Mouse (Mus musculus) testis, adult 2 months (tissue): ENCODE measurements at regions not wholly inside any gene's neighbourhood (a gene's known extent, or its start where the extent isn't known, plus 50 kb on each side); places are given as distances from the start of the nearest gene placed in this dataset.

Source experiments
- H3K27ac ChIP-seq: fragments of 200-500 bp; 2 replicates; pipeline ENCODE4 v1.5.1; 2012; ENCODE audit warnings: low read depth, low read length; ENCODE audit not compliant: control insufficient read depth, insufficient read depth
- H3K27me3 ChIP-seq: fragments of 200-500 bp; 2 replicates; pipeline ENCODE4 v1.6.1; 2012; ENCODE audit warnings: mild to moderate bottlenecking, low read length, moderate library complexity; ENCODE audit not compliant: control insufficient read depth, insufficient read depth
- H3K36me3 ChIP-seq: fragments of 200-500 bp; 2 replicates; pipeline ENCODE4 v1.6.1; 2012; ENCODE audit warnings: mild to moderate bottlenecking, low read length; ENCODE audit not compliant: control insufficient read depth, insufficient read depth
- H3K4me1 ChIP-seq: fragments of 200-500 bp; 2 replicates; pipeline ENCODE4 v1.6.1; 2012; ENCODE audit warnings: low read length; ENCODE audit not compliant: control insufficient read depth, insufficient read depth
- H3K4me3 ChIP-seq: fragments of 200-500 bp; 2 replicates; pipeline ENCODE4 v1.5.1; 2012; ENCODE audit warnings: low read depth, mild to moderate bottlenecking, low read length, moderate library complexity, mixed read lengths; ENCODE audit not compliant: control insufficient read depth
- CTCF ChIP-seq: fragments of 200-500 bp; IDR thresholded peaks from 2 replicates; pipeline ENCODE4 v1.5.1; 2012; ENCODE audit warnings: low read depth, mild to moderate bottlenecking, inconsistent platforms, low read length, moderate library complexity; ENCODE audit not compliant: control insufficient read depth, insufficient read depth, insufficient replicate concordance
- POLR2A ChIP-seq: fragments of 200-500 bp; IDR thresholded peaks from 2 replicates; pipeline ENCODE4 v1.6.1; 2012; ENCODE audit warnings: low read depth, mild to moderate bottlenecking, inconsistent platforms, low read length, moderate library complexity; ENCODE audit not compliant: control insufficient read depth

- Histone ChIP-seq H3K36me3 (no peaks in the 10 kb centered on the region), H3K27me3 (no peaks in the 10 kb centered on the region), H3K27ac (no peak overlapping the region), H3K4me1 (no peaks in the 10 kb centered on the region), H3K4me3 (no peak overlapping the region)
- TF ChIP-seq POLR2A: no peak
- no peak for TF ChIP-seq CTCF
These were observed 697.0 kb upstream of the Pkdcc start for GRCm38 (mm10) chr17:82518129-82518528.

DNA sequence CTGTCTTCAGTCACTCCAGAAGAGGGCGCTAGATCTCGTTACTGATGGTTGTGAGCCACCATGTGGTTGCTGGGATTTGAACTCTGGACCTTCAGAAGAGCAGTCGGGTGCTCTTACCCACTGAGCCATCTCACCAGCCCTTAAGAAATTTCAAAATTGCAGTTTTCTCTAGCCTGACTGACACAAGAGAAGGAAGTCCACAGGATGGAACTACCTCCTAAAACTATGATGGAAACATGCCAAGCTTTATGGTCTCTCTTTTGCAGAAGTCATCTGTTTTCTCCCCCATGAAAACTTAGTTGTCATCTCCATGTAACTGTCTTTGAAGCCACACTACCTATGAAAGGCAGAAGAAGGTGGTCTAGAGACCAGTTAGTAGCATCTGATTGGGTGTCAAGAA, 698.2 kb upstream of the Pkdcc start:
- no peaks in the 10 kb centered on the region for H3K27me3 ChIP-seq
- H3K4me3 ChIP-seq: no peak overlapping the region

DNA sequence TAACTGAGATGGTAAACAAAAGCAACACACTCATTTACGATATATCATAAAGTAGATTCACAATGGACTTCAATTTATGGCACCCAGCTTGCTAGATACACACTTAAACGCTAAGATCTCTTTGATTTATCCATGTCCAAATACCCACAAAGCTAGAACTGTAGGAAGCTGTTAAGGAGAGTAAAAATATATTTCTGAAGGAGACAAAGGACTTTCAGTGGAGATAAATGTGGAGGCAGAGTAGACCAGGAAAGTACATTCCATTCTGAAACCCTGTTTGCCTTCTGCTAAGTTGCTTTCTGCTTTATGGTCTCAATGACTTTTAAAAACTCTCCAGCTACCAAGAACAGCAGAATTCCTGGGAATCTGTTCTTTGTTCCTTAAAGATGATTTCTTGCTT, 701.3 kb upstream of the Pkdcc start:
- H3K27me3 ChIP-seq: no peaks in the 10 kb centered on the region
- TF ChIP-seq POLR2A: no peak
- TF ChIP-seq CTCF: no peak
- no peaks in the 10 kb centered on the region for H3K4me1 ChIP-seq
- no peak overlapping the region for H3K27ac ChIP-seq
- no peaks in the 10 kb centered on the region for H3K36me3 ChIP-seq
- no peak overlapping the region for H3K4me3 ChIP-seq

More for the DNA sequence above, 698.2 kb upstream of the Pkdcc start:
- H3K4me1 ChIP-seq: no peaks in the 10 kb centered on the region
- H3K27ac ChIP-seq: no peak overlapping the region
- TF ChIP-seq CTCF: no peak
- TF ChIP-seq POLR2A: no peak
- H3K36me3 ChIP-seq: no peaks in the 10 kb centered on the region

- no peaks in the 10 kb centered on the region for H3K27me3 ChIP-seq
These were observed 710.8 kb upstream of the Pkdcc start for GRCm38 (mm10) chr17:82504291-82504690.

DNA sequence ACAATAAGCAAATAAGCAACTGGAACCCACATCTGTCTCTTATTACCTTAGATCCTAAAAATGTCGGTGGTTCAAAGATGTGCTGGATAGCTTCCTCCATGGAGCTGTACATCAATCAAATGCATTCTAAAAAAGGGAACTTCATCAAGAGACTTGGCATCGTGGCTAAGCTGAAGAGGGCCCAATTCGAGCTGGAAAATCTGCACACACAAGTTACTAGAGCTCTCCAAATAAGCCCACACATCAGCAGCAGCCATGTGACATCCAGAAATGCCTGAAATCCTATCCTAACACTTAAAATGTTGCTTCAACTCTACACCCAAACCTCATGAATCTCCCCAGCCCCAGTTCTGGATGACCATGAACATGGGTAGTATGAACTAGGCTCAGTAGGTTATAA, 729.5 kb upstream of the Pkdcc start:
- Histone ChIP-seq H3K36me3 (no peaks in the 10 kb centered on the region), H3K4me1 (no peaks in the 10 kb centered on the region), H3K27me3 (no peaks in the 10 kb centered on the region), H3K27ac (no peak overlapping the region), H3K4me3 (no peak overlapping the region)
- TF ChIP-seq CTCF (no peak), POLR2A (no peak)

More at GRCm38 (mm10) chr17:82504291-82504690, 710.8 kb upstream of the Pkdcc start:
- Histone ChIP-seq H3K27ac (no peak overlapping the region), H3K4me3 (no peak overlapping the region), H3K36me3 (no peaks in the 10 kb centered on the region), H3K4me1 (no peaks in the 10 kb centered on the region)
- TF ChIP-seq POLR2A (no peak), CTCF (no peak)

- Histone ChIP-seq H3K4me3 (no peak overlapping the region), H3K4me1 (no peaks in the 10 kb centered on the region), H3K36me3 (no peaks in the 10 kb centered on the region), H3K27me3 (no peaks in the 10 kb centered on the region), H3K27ac (no peak overlapping the region)
- TF ChIP-seq POLR2A (no peak), CTCF (no peak)
These were observed 730.5 kb upstream of the Pkdcc start for GRCm38 (mm10) chr17:82484609-82485008.

DNA sequence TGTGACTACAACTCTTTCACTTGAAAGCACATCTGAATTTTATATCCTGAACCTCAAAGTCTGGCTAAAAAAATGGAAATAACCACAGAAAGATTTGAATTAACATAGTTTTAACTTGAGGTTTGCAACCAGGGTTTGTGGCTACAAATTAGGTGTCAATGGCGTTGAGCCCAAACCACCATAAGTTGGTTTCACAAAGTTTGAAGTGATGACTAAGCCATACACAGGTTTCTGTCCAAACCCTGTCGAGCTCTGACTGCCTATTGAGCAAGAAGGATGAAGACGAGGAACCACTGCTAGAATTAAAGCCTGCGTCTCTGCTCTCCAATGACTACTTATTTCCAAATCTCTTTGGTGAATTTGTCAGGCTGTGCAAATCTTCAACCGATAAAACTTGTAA, 719.8 kb upstream of the Slc8a1 start:
- Histone ChIP-seq H3K4me1 (no peaks in the 10 kb centered on the region), H3K27me3 (no peaks in the 10 kb centered on the region)
- TF ChIP-seq POLR2A: no peak

DNA sequence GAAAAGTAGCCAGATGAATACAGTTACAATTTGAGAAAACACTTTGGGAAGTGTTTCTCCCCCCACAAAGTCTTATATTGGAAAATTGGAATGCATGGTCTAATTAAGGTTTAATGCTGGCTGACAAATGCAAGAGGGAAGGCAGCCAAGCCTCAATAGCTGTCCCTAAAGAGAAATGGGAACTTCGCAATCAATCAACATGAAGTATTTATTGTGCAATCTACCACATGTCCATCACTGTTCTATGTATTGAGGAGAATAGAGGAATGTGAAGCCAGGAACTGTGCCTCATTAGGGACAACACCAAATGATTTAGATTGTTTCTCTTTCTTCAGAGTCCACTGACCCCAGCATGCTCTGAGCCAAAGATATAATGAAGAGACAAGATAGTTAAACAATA, 715.7 kb upstream of the Slc8a1 start:
- Histone ChIP-seq H3K27me3 (no peaks in the 10 kb centered on the region), H3K27ac (no peak overlapping the region), H3K4me3 (no peak overlapping the region), H3K36me3 (no peaks in the 10 kb centered on the region), H3K4me1 (no peaks in the 10 kb centered on the region)
- no peak for TF ChIP-seq POLR2A
- no peak for TF ChIP-seq CTCF

More for the DNA sequence above, 719.8 kb upstream of the Slc8a1 start:
- Histone ChIP-seq H3K4me3 (no peak overlapping the region), H3K36me3 (no peaks in the 10 kb centered on the region), H3K27ac (no peak overlapping the region)
